26 mouse cellular contexts compared by ENCODE assay signal in the genomic region with DNA sequence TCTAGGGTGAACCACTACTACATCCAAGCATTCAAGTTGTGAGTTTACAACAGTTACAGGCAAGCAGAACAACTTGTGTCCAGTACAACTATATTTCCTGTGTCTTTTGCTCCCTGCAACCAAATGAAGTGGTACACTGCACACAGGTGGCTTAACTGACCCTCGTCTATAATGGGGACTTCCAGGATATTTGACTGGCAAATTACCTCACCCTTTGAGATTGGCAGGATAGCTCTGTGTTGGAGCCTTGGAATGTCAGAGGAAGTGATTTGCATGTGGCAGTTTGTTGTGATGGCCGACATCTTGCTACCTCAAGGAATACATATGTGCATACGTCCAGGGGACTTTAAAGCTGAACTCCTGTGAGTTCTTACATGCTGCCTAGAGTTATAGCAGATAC.
"Had no signal": no experiment of that assay in that cellular context is flagged by ENCODE, and none has a peak within 500 bp of the region (broad histone marks: within the 10 kb centered on the region; RNA-seq: fewer than 3 reads in every experiment).

No protein-coding gene starts in this region.

- H3K27ac ChIP-seq: heart, adult 2 months; heart, embryonic 13.5 days; heart, embryonic 15.5 days; hindbrain, embryonic 14.5 days; intestine, embryonic 15.5 days; layer of hippocampus, adult 2 months; limb, embryonic 12.5 days; liver, embryonic 13.5 days; liver, embryonic 15.5 days had no signal

- H3K4me2 ChIP-seq: heart, embryonic 11.5 days; heart, embryonic 13.5 days; heart, embryonic 15.5 days; hindbrain, embryonic 14.5 days; intestine, embryonic 15.5 days; limb, embryonic 12.5 days; liver, embryonic 11.5 days; liver, embryonic 13.5 days; liver, embryonic 15.5 days had no signal

- H3K9ac ChIP-seq: heart, embryonic 13.5 days; heart, embryonic 15.5 days; hindbrain, embryonic 14.5 days; intestine, embryonic 15.5 days; limb, embryonic 12.5 days; liver, embryonic 13.5 days; liver, embryonic 15.5 days had no signal

- H3K27me3 ChIP-seq: heart, embryonic 15.5 days; intestine, embryonic 15.5 days; limb, embryonic 12.5 days; liver, embryonic 13.5 days; liver, embryonic 15.5 days had no signal

- H3K36me3 ChIP-seq: heart, embryonic 13.5 days; heart, embryonic 15.5 days; intestine, embryonic 15.5 days; limb, embryonic 12.5 days; liver, embryonic 13.5 days; liver, embryonic 15.5 days had no signal

- H3K4me3 ChIP-seq: heart, adult 2 months; heart, embryonic 13.5 days; heart, embryonic 15.5 days; intestine, embryonic 15.5 days; layer of hippocampus, adult 2 months; limb, embryonic 12.5 days; liver, embryonic 13.5 days; liver, embryonic 15.5 days had no signal

- H3K9me3 ChIP-seq: heart, embryonic 13.5 days; heart, embryonic 15.5 days; intestine, embryonic 15.5 days; limb, embryonic 12.5 days; liver, embryonic 13.5 days; liver, embryonic 15.5 days had no signal

- DNase-seq: gastrocnemius, postnatal 10 days; gastrocnemius, postnatal 25 days; heart, adult 11 months; heart, adult 2 months; heart, postnatal 14 days; heart, postnatal 36 days; kidney, adult 18-20 months; kidney, adult 8-10 months; kidney, postnatal 10 days; kidney, postnatal 25 days; kidney, postnatal 4 days; left cerebral cortex, postnatal 4 days; liver; liver, embryonic 13.5 days had no signal

- H3K4me1 ChIP-seq: heart, embryonic 15.5 days; liver, embryonic 13.5 days; liver, embryonic 15.5 days had no signal

- ATAC-seq: hindbrain, embryonic 16.5 days; inflammation-experienced regulatory T-cells, adult 6 months; intestine, embryonic 15.5 days; intestine, postnatal 0 days had no signal
